Comparison of ENCODE assay signal across 27 mouse cellular contexts in the genomic region with DNA sequence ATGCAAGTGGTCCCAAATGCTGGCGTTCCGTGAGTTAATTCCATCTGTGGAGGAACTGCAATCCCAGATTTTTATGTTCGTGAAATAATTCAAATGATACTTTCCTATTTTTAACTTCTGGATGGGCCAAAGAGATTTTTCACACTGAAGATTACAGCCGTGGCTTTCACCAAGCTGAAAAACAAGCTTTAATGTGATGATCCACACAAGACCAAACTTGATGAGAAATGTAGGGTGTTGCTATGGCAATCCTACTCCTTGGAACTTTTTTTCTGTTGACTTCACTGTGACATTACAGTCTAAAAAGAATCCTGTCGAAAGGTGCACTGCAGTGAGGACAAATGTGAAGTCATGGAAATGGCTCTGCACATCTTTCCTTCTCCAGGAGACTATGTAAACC.
DNase-seq lines count a peak whose midpoint lies in the region; ATAC-seq and TF ChIP-seq lines count a peak whose summit lies in the region.
"Had no signal": no experiment of that assay in that cellular context is flagged by ENCODE, and none has a peak within 500 bp of the region (broad histone marks: within the 10 kb centered on the region; RNA-seq: fewer than 3 reads in every experiment).

No protein-coding gene starts in this region.

- no peaks in the 10 kb centered on the region for H3K27me3 ChIP-seq in forebrain, embryonic 16.5 days (replicated peaks; ENCODE audit: control insufficient read depth, insufficient read depth, low read length)
- no peaks in the 10 kb centered on the region for H3K27me3 ChIP-seq in forebrain, embryonic 12.5 days
- H3K27me3 ChIP-seq: CH12.LX; heart, embryonic 13.5 days had no signal

- ATAC-seq in forebrain, embryonic 16.5 days, result no peak
- ATAC-seq in forebrain, embryonic 12.5 days (ENCODE audit: low FRiP score), result no peak
- ATAC-seq: hindbrain, postnatal 0 days; inflammation-experienced regulatory T-cells, adult 6 months; intestine, embryonic 16.5 days had no signal

- 60% methylated on average over 5 of the region's 5 CpGs for WGBS in forebrain, embryonic 16.5 days
- WGBS in forebrain, embryonic 12.5 days, result 79% methylated on average over 5 of the region's 5 CpGs

- no peak overlapping the region for H3K4me2 ChIP-seq in forebrain, embryonic 16.5 days (ENCODE audit: low read length)
- H3K4me2 ChIP-seq in forebrain, embryonic 12.5 days, result no peak overlapping the region
- H3K4me2 ChIP-seq: heart, embryonic 13.5 days; hindbrain, embryonic 14.5 days had no signal

- H3K4me1 ChIP-seq in forebrain, embryonic 16.5 days (replicated peaks; ENCODE audit: control insufficient read depth, insufficient read depth, low read length), result no peaks in the 10 kb centered on the region; the same call in 1 of the 2 replicates
- H3K4me1 ChIP-seq in forebrain, embryonic 12.5 days, result no peaks in the 10 kb centered on the region
- H3K4me1 ChIP-seq: forebrain, embryonic 10.5 days; heart, embryonic 10.5 days; heart, embryonic 13.5 days had no signal

- no peak overlapping the region for H3K9ac ChIP-seq in forebrain, embryonic 16.5 days (replicated peaks; ENCODE audit: low read depth, low read length)
- no peak overlapping the region for H3K9ac ChIP-seq in forebrain, embryonic 12.5 days
- H3K9ac ChIP-seq: heart, embryonic 13.5 days; hindbrain, embryonic 14.5 days had no signal

- DNase-seq in layer of hippocampus, adult 2 months (ENCODE audit: low spot score in 2 of 2), result no peak
- DNase-seq in layer of hippocampus, adult 9-11 months, result no peak
- DNase-seq in brain, embryonic 18.5 days (ENCODE audit: low read depth, low spot score), result peak; percentile 46
- no peak for DNase-seq in gastrocnemius, adult 18-20 months (ENCODE audit: low spot score)
- DNase-seq: adrenal gland, adult 2 months; adrenal gland, postnatal 14 days; B cell, adult 2 months; cerebellum, adult 18-20 months; cerebellum, adult 9-10 months; cerebellum, postnatal 14 days; gastrocnemius, postnatal 10 days; gastrocnemius, postnatal 36 days; heart, adult 2 months; heart, postnatal 14 days; heart, postnatal 4 days; kidney, adult 18-20 months had no signal

- no peak for TF ChIP-seq CTCF in layer of hippocampus, adult 2 months (conservative IDR thresholded peaks at IDR 0.05)

- H3K9me3 ChIP-seq in forebrain, embryonic 16.5 days (ENCODE audit: control insufficient read depth, low read length), result no peaks in the 10 kb centered on the region
- H3K9me3 ChIP-seq in forebrain, embryonic 12.5 days, result no peaks in the 10 kb centered on the region
- H3K9me3 ChIP-seq: forebrain, embryonic 10.5 days; G1E; heart, embryonic 10.5 days; heart, embryonic 13.5 days had no signal

- H3K36me3 ChIP-seq in forebrain, embryonic 16.5 days (ENCODE audit: control insufficient read depth, insufficient read depth), result no peaks in the 10 kb centered on the region
- H3K36me3 ChIP-seq in forebrain, embryonic 12.5 days (replicated peaks), result no peaks in the 10 kb centered on the region
- H3K36me3 ChIP-seq: forebrain, embryonic 10.5 days; G1E; heart, embryonic 10.5 days; heart, embryonic 13.5 days had no signal

- H3K4me3 ChIP-seq in forebrain, embryonic 16.5 days (replicated peaks; ENCODE audit: low read length), result no peak overlapping the region
- H3K4me3 ChIP-seq in forebrain, embryonic 12.5 days (replicated peaks), result no peak overlapping the region
- H3K4me3 ChIP-seq in layer of hippocampus, adult 2 months, result no peak overlapping the region
- H3K4me3 ChIP-seq: forebrain, embryonic 10.5 days; heart, adult 2 months; heart, embryonic 10.5 days; heart, embryonic 13.5 days had no signal

- peak overlapping the region; percentile 66 for H3K27ac ChIP-seq in forebrain, embryonic 16.5 days (ENCODE audit: low read length)
- H3K27ac ChIP-seq in forebrain, embryonic 12.5 days, result no peak overlapping the region
- H3K27ac ChIP-seq in layer of hippocampus, adult 2 months, result peak overlapping the region; percentile 14; the same call in 1 of the 2 replicates
- H3K27ac ChIP-seq: forebrain, embryonic 10.5 days; heart, adult 2 months; heart, embryonic 10.5 days; heart, embryonic 13.5 days; hindbrain, embryonic 14.5 days; hindbrain, postnatal 0 days had no signal
